8 mouse cellular contexts compared by ENCODE assay signal in the genomic region with DNA sequence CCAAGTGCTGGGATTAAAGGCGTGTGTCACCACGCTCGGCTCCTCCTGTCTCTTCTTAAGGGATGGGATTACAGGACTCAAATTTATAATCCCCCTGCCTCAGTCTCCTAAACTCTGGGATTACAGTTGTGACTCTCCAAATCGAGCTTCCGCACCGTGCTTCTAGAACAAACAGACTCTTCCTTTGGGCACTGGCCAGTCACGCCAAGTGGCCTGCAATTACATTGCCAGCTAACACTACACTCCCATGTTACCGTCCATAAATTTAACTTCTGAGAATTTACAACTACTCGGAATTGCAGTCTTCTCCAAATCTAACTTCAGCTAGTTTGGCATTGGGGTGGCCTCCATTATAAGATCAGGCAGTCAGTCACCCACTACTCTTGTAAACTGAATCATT. TPM values are rescaled to one million over a fixed set of nuclear protein-coding genes. Genes with fewer than 3 reads are reported as not detected.
DNase-seq lines count a peak whose midpoint lies in the region; ATAC-seq and TF ChIP-seq lines count a peak whose summit lies in the region.

No protein-coding gene starts in this region.

- H3K27ac ChIP-seq in heart, embryonic 12.5 days (ENCODE audit: poor library complexity, severe bottlenecking), result no peak overlapping the region; the same call in 1 of the 2 replicates
- no peak overlapping the region for H3K27ac ChIP-seq in hindbrain, embryonic 12.5 days
- 0 out of 2 replicates have a peak overlapping the region, but pooled peaks have one; percentile 15 for H3K27ac ChIP-seq in macrophage

- peak overlapping the region; percentile 60 for H3K4me3 ChIP-seq in heart, embryonic 12.5 days
- H3K4me3 ChIP-seq in G1E (ENCODE audit: low read depth, low read length) (peak overlapping the region; percentile 76; the same call in 1 of the 2 replicates), macrophage (ENCODE audit: inconsistent target) (peak overlapping the region; percentile 5; the same call in 1 of the 2 replicates)
- peak overlapping the region; percentile 70 for H3K4me3 ChIP-seq in hindbrain, embryonic 12.5 days

- ATAC-seq in heart, embryonic 12.5 days (ENCODE audit: insufficient number of reproducible peaks, low FRiP score), result no peak
- no peak for ATAC-seq in G1E (ENCODE audit: extremely low read depth, insufficient number of reproducible peaks, low FRiP score, poor library complexity, severe bottlenecking)
- peak; percentile 1; the same call in 1 of the 2 replicates for ATAC-seq in hindbrain, embryonic 12.5 days (ENCODE audit: low FRiP score)
- no peak for ATAC-seq in monocyte, adult 5-6 weeks (replicated peaks; ENCODE audit: insufficient number of reproducible peaks, low FRiP score, low TSS enrichment, poor library complexity, severe bottlenecking)
- ATAC-seq in inflammation-experienced regulatory T-cells, adult 6 months, result no peak

- peaks cover 35% of the 10 kb centered on the region for H3K79me2 ChIP-seq in macrophage (ENCODE audit: inconsistent target)

- TF ChIP-seq CTCF in G1E (IDR thresholded peaks at IDR 0.05; ENCODE audit: low read depth, low read length), result no peak

- peaks cover 15% of the 10 kb centered on the region for H3K36me3 ChIP-seq in heart, embryonic 12.5 days
- H3K36me3 ChIP-seq in G1E (replicated peaks) (peaks cover 38% of the 10 kb centered on the region), macrophage (ENCODE audit: inconsistent target) (no peaks in the 10 kb centered on the region)
- H3K36me3 ChIP-seq in hindbrain, embryonic 12.5 days, result 0 out of 2 replicates have a peak, but pooled peaks cover 8% of the 10 kb centered on the region

- H3K9me3 ChIP-seq in heart, embryonic 12.5 days (replicated peaks), result 0 out of 2 replicates have a peak, but pooled peaks cover 3% of the 10 kb centered on the region
- H3K9me3 ChIP-seq in G1E (replicated peaks), result no peaks in the 10 kb centered on the region
- no peaks in the 10 kb centered on the region for H3K9me3 ChIP-seq in hindbrain, embryonic 12.5 days (replicated peaks)

- peaks cover 33% of the 10 kb centered on the region for H3K4me1 ChIP-seq in heart, embryonic 12.5 days (replicated peaks)
- H3K4me1 ChIP-seq in G1E (ENCODE audit: insufficient read depth, low read depth, low read length), result peaks cover 87% of the 10 kb centered on the region
- H3K4me1 ChIP-seq in hindbrain, embryonic 12.5 days, result peaks cover 21% of the 10 kb centered on the region

- H3K27me3 ChIP-seq in heart, embryonic 12.5 days (replicated peaks), result no peaks in the 10 kb centered on the region
- H3K27me3 ChIP-seq in G1E (ENCODE audit: insufficient read depth, low read length), result no peaks in the 10 kb centered on the region
- no peaks in the 10 kb centered on the region for H3K27me3 ChIP-seq in hindbrain, embryonic 12.5 days

- WGBS in heart, embryonic 12.5 days, result 75% methylated on average over 9 of the region's 9 CpGs
- WGBS in hindbrain, embryonic 12.5 days, result 81% methylated on average over 9 of the region's 9 CpGs
- 83% methylated on average over 9 of the region's 9 CpGs for WGBS in macrophage (ENCODE audit: missing documents)

- H3K9ac ChIP-seq in heart, embryonic 12.5 days, result 0 out of 2 replicates have a peak overlapping the region, but pooled peaks have one; percentile 88
- no peak overlapping the region for H3K9ac ChIP-seq in hindbrain, embryonic 12.5 days

- H3K4me2 ChIP-seq in heart, embryonic 12.5 days, result peak overlapping the region; percentile 90
- H3K4me2 ChIP-seq in hindbrain, embryonic 12.5 days (replicated peaks), result peak overlapping the region; percentile 63

- no peak for DNase-seq in heart, adult 11 months
- DNase-seq in G1E (ENCODE audit: low spot score), result no peak
- DNase-seq in cerebellum, adult 9-11 months, result no peak

RNA-seq across cellular contexts. Expression of a gene that starts 0.5 kb away (rescaled TPM):
- polyA plus RNA-seq in heart, embryonic 12.5 days (2016; fragmentation: Nextera tagmentation; extraction: Ambion mirVana), result 30.5 TPM in 2 replicates
- total RNA-seq in G1E (2014; fragmentation: Nextera tagmentation), result 19.0 and 27.2 TPM in 2 replicates
- total RNA-seq in G1E (2017), result 22.3 and 25.0 TPM in 2 replicates
- polyA plus RNA-seq in G1E (2012), result 23.6 and 29.1 TPM in 2 replicates
- 42.1 and 44.0 TPM in 2 replicates for polyA plus RNA-seq in hindbrain, embryonic 12.5 days (2016; fragmentation: Nextera tagmentation; extraction: Ambion mirVana)
- total RNA-seq in macrophage (2018; cell fraction: chromatin; rRNA removed), result 10 to 100 TPM in 21 of 26 experiments, 1 to 10 TPM in 5; 4.6 to 61.0 (median 34.9) TPM
- 10 to 100 TPM in 12 of 26 experiments, 1 to 10 TPM in 14; 1.2 to 15.4 (median 9.5) TPM for total RNA-seq in macrophage (2018; cell fraction: cytosol; rRNA removed)
- 10 to 100 TPM in 18 of 26 experiments, 1 to 10 TPM in 8; 4.1 to 64.7 (median 23.5) TPM for total RNA-seq in macrophage (2018; cell fraction: nucleus; rRNA removed)
- polyA plus RNA-seq in macrophage (2018), result 10.5 to 14.4 TPM (median 12.8 TPM) in 3 replicates
- 11.6 to 17.4 TPM (median 12.4 TPM) in 3 replicates for total RNA-seq in monocyte, adult 5-6 weeks (2017)
- 10 to 100 TPM; 12.2 to 15.9 (median 12.3) TPM for polyA plus RNA-seq in inflammation-experienced regulatory T-cells, adult 6 months (2017; shearing (Covaris generic))

RNA-seq across cellular contexts. Expression of a gene that starts 40.8 kb away (rescaled TPM):
- polyA plus RNA-seq in heart, embryonic 12.5 days (2016; fragmentation: Nextera tagmentation; extraction: Ambion mirVana), result 601 and 631 TPM in 2 replicates
- total RNA-seq in G1E (2014; fragmentation: Nextera tagmentation) (1,019 and 1,021 TPM in 2 replicates), G1E (2017) (1,569 and 1,698 TPM in 2 replicates)
- polyA plus RNA-seq in G1E (2012) (114 and 176 TPM in 2 replicates), macrophage (2018) (633 to 940 TPM (median 770 TPM) in 3 replicates)
- 642 and 670 TPM in 2 replicates for polyA plus RNA-seq in hindbrain, embryonic 12.5 days (2016; fragmentation: Nextera tagmentation; extraction: Ambion mirVana)
- total RNA-seq in macrophage (2018; cell fraction: chromatin; rRNA removed), result 100 to 1,000 TPM in 24 of 26 experiments, 10 to 100 TPM in 2; 70.8 to 495 (median 240) TPM
- total RNA-seq in macrophage (2018; cell fraction: cytosol; rRNA removed), result 100 to 1,000 TPM; 413 to 862 (median 571) TPM
- total RNA-seq in macrophage (2018; cell fraction: nucleus; rRNA removed), result 100 to 1,000 TPM; 139 to 883 (median 221) TPM
- 1,359 to 1,501 TPM (median 1,441 TPM) in 3 replicates for total RNA-seq in monocyte, adult 5-6 weeks (2017)
- 1,000 to 10,000 TPM; 2,844 to 4,969 (median 3,861) TPM for polyA plus RNA-seq in inflammation-experienced regulatory T-cells, adult 6 months (2017; shearing (Covaris generic))

RNA-seq across cellular contexts. Expression of a gene that starts 41.1 kb away (rescaled TPM):
- 1.4 TPM in 2 replicates for polyA plus RNA-seq in heart, embryonic 12.5 days (2016; fragmentation: Nextera tagmentation; extraction: Ambion mirVana)
- total RNA-seq in G1E (2014; fragmentation: Nextera tagmentation), result not detected in 2 replicates
- total RNA-seq in G1E (2017), result not detected in 2 replicates
- polyA plus RNA-seq in G1E (2012), result not detected in 2 replicates
- polyA plus RNA-seq in hindbrain, embryonic 12.5 days (2016; fragmentation: Nextera tagmentation; extraction: Ambion mirVana), result 12.0 and 12.2 TPM in 2 replicates
- total RNA-seq in macrophage (2018; cell fraction: chromatin; rRNA removed), result 1 to 10 TPM in 1 of 26 experiments, under 1 TPM in 1, not detected in 24; 0.17 to 1.7 TPM
- not detected for total RNA-seq in macrophage (2018; cell fraction: cytosol; rRNA removed)
- under 1 TPM in 1 of 26 experiments, not detected in 25; 0.24 TPM for total RNA-seq in macrophage (2018; cell fraction: nucleus; rRNA removed)
- 0.03 TPM in 1 of 3 replicates, not detected in the others for polyA plus RNA-seq in macrophage (2018)
- total RNA-seq in monocyte, adult 5-6 weeks (2017), result 0.19 TPM in 1 of 3 replicates, not detected in the others
- not detected for polyA plus RNA-seq in inflammation-experienced regulatory T-cells, adult 6 months (2017; shearing (Covaris generic))

RNA-seq across cellular contexts. Expression of a gene that starts 41.3 kb away (rescaled TPM):
- 17.2 and 19.0 TPM in 2 replicates for polyA plus RNA-seq in heart, embryonic 12.5 days (2016; fragmentation: Nextera tagmentation; extraction: Ambion mirVana)
- total RNA-seq in G1E (2014; fragmentation: Nextera tagmentation), result 41.4 and 44.2 TPM in 2 replicates
- total RNA-seq in G1E (2017), result 74.6 and 96.9 TPM in 2 replicates
- 86.9 and 89.8 TPM in 2 replicates for polyA plus RNA-seq in G1E (2012)
- 11.6 and 14.3 TPM in 2 replicates for polyA plus RNA-seq in hindbrain, embryonic 12.5 days (2016; fragmentation: Nextera tagmentation; extraction: Ambion mirVana)
- 100 to 1,000 TPM in 11 of 26 experiments, 10 to 100 TPM in 14, 1 to 10 TPM in 1; 8.5 to 192 (median 76.8) TPM for total RNA-seq in macrophage (2018; cell fraction: chromatin; rRNA removed)
- total RNA-seq in macrophage (2018; cell fraction: cytosol; rRNA removed), result 100 to 1,000 TPM; 185 to 377 (median 258) TPM
- total RNA-seq in macrophage (2018; cell fraction: nucleus; rRNA removed), result 100 to 1,000 TPM in 19 of 26 experiments, 10 to 100 TPM in 7; 29.5 to 228 (median 114) TPM
- polyA plus RNA-seq in macrophage (2018), result 139 to 428 TPM (median 314 TPM) in 3 replicates
- total RNA-seq in monocyte, adult 5-6 weeks (2017), result not detected in 3 replicates
- polyA plus RNA-seq in inflammation-experienced regulatory T-cells, adult 6 months (2017; shearing (Covaris generic)), result 1 to 10 TPM in 1 of 3 experiments, under 1 TPM in 1, not detected in 1; 0.77 to 1.7 TPM

Comparison
In these comparisons a context has a peak if more than half of its experiments do, and no peak if none do; other contexts are left out.
1. H3K4me3 ChIP-seq: peak in every context shown above with its lines; median percentile 76 in G1E; 70 in hindbrain, embryonic 12.5 days; 60 in heart, embryonic 12.5 days; 5 in macrophage.